Mouse (Mus musculus) left cerebral cortex, adult 11 months (tissue): ENCODE results near the gene Atp8a1.
"Not testable (repeated sequence)": the region's sequence is repeated elsewhere in the genome, so short reads cannot be mapped to it uniquely, and the experiment has no call there.

Experiments used
- DNase-seq: peaks from one replicate; pipeline ENCODE4 v3.0.0; 2022; ENCODE audit warnings: low spot score

The Atp8a1 gene

GRCm38 (mm10) chr5:67826935-67827334, 20.3 kb downstream of the Atp8a1 start:
- no peak for DNase-seq

GRCm38 (mm10) chr5:67826278-67826677, 21.0 kb downstream of the Atp8a1 start:
- DNase-seq: no peak

- no peak for DNase-seq
These were observed 22.6 kb downstream of the Atp8a1 start for GRCm38 (mm10) chr5:67824600-67824999.

- DNase-seq: no peak
These were observed 23.5 kb downstream of the Atp8a1 start for GRCm38 (mm10) chr5:67823771-67824170.

- DNase-seq: no peak
These were observed 24.6 kb downstream of the Atp8a1 start for GRCm38 (mm10) chr5:67822619-67823018.

GRCm38 (mm10) chr5:67821987-67822401, 25.2 kb downstream of the Atp8a1 start:
- no peak for DNase-seq

GRCm38 (mm10) chr5:67821185-67821584, 26.0 kb downstream of the Atp8a1 start:
- no peak for DNase-seq

GRCm38 (mm10) chr5:67819451-67819850, 27.8 kb downstream of the Atp8a1 start:
- no peak for DNase-seq

- no peak for DNase-seq
These were observed 31.5 kb downstream of the Atp8a1 start for GRCm38 (mm10) chr5:67815572-67816325.

GRCm38 (mm10) chr5:67815060-67815459, 32.2 kb downstream of the Atp8a1 start:
- not testable (repeated sequence) for DNase-seq

GRCm38 (mm10) chr5:67814437-67814965, 32.7 kb downstream of the Atp8a1 start:
- no peak for DNase-seq

- DNase-seq: no peak
These were observed 33.9 kb downstream of the Atp8a1 start for GRCm38 (mm10) chr5:67813334-67813733.

GRCm38 (mm10) chr5:67802174-67803030, 44.8 kb downstream of the Atp8a1 start:
- no peak for DNase-seq

GRCm38 (mm10) chr5:67800801-67801200, 46.4 kb downstream of the Atp8a1 start:
- no peak for DNase-seq

GRCm38 (mm10) chr5:67799785-67800184, 47.4 kb downstream of the Atp8a1 start:
- DNase-seq: no peak

GRCm38 (mm10) chr5:67798348-67798747, 48.9 kb downstream of the Atp8a1 start:
- DNase-seq: no peak

GRCm38 (mm10) chr5:67797006-67797958, 50.0 kb downstream of the Atp8a1 start:
- no peak for DNase-seq

- DNase-seq: peak; percentile 42
These were observed 53.0 kb downstream of the Atp8a1 start for GRCm38 (mm10) chr5:67794129-67794800.

- no peak for DNase-seq
These were observed 64.5 kb downstream of the Atp8a1 start for GRCm38 (mm10) chr5:67782775-67783174.

GRCm38 (mm10) chr5:67778026-67778425, 69.2 kb downstream of the Atp8a1 start:
- DNase-seq: no peak

GRCm38 (mm10) chr5:67774186-67774585, 73.0 kb downstream of the Atp8a1 start:
- no peak for DNase-seq
